9 mouse cellular contexts compared by ENCODE assay signal in the genomic region with DNA sequence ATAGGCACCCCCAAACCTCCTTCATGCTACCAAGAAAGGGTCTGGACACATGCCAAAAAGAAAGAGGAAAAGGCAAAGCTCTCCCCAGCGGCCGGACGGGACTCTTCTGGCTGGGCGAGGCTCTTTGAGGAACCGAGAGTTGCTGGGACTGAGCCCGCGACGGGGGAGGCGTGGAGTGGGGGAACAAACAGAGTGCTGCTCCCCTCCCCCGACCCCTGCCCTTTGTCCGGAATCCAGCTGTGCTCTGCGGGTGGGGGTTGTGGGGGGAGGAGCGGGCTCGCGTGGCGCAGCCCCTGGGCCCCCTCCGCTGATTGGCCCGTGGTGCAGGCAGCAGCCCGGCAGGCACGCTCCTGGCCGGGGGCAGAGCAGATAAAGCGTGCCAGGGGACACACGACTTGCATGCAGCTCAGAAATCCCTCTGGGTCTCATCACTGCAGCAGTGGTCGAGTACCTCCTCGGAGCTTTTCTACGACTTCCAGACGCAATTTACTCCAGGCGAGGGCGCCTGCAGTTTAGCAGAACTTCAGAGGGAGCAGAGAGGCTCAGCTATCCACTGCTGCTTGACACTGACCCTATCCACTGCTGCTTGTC. TPM values are rescaled to one million over a fixed set of nuclear protein-coding genes. Genes with fewer than 3 reads are reported as not detected.
DNase-seq lines count a peak whose midpoint lies in the region; ATAC-seq and TF ChIP-seq lines count a peak whose summit lies in the region.
"Had no signal": no experiment of that assay in that cellular context is flagged by ENCODE, and none has a peak within 500 bp of the region (broad histone marks: within the 10 kb centered on the region; RNA-seq: fewer than 3 reads in every experiment).

Gene Neurog3 (plus strand): TSS at position 400 of the 591 bp plus-strand sequence.

- peak within 1 kb of the TSS; percentile 30 for H3K4me3 ChIP-seq in heart, embryonic 11.5 days (ENCODE audit: low read depth, low read length)
- peak within 1 kb of the TSS; percentile 50 for H3K4me3 ChIP-seq in embryonic facial prominence, embryonic 10.5 days
- H3K4me3 ChIP-seq in hindbrain, postnatal 0 days (ENCODE audit: low read length): 0 out of 2 replicates have a peak within 1 kb of the TSS, but pooled peaks have one; percentile 10
- peak within 1 kb of the TSS; percentile 19; the same call in 1 of the 2 replicates for H3K4me3 ChIP-seq in midbrain, embryonic 14.5 days (replicated peaks; ENCODE audit: low read depth, low read length)
- H3K4me3 ChIP-seq: left cerebral cortex, adult 2 months had no signal

- no peaks in the 10 kb centered on the region for H3K36me3 ChIP-seq in heart, embryonic 11.5 days (ENCODE audit: control insufficient read depth, insufficient read depth, low read length)
- H3K36me3 ChIP-seq in embryonic facial prominence, embryonic 10.5 days (replicated peaks): no peaks in the 10 kb centered on the region
- H3K36me3 ChIP-seq in hindbrain, postnatal 0 days (ENCODE audit: insufficient read depth, low read length): no peaks in the 10 kb centered on the region
- H3K36me3 ChIP-seq in midbrain, embryonic 14.5 days (ENCODE audit: control insufficient read depth, insufficient read depth, low read length): no peaks in the 10 kb centered on the region

- TF ChIP-seq CTCF in hindbrain, postnatal 0 days (IDR thresholded peaks at IDR 0.05; ENCODE audit: low read depth): no peak

- H3K4me1 ChIP-seq in heart, embryonic 11.5 days (ENCODE audit: control insufficient read depth, insufficient read depth, low read length): peaks cover 3% of the 10 kb centered on the region; the same call in 1 of the 2 replicates
- peaks cover 56% of the 10 kb centered on the region for H3K4me1 ChIP-seq in embryonic facial prominence, embryonic 10.5 days
- H3K4me1 ChIP-seq in hindbrain, postnatal 0 days (ENCODE audit: insufficient read depth, low read length): no peaks in the 10 kb centered on the region
- peaks cover 3% of the 10 kb centered on the region; the same call in 1 of the 2 replicates for H3K4me1 ChIP-seq in midbrain, embryonic 14.5 days (ENCODE audit: control insufficient read depth, insufficient read depth, low read length)

- H3K9ac ChIP-seq in heart, embryonic 11.5 days (ENCODE audit: low read depth, low read length): no peak within 1 kb of the TSS
- no peak within 1 kb of the TSS for H3K9ac ChIP-seq in hindbrain, postnatal 0 days (replicated peaks; ENCODE audit: low read length)
- H3K9ac ChIP-seq in midbrain, embryonic 14.5 days (replicated peaks; ENCODE audit: low read length): no peak within 1 kb of the TSS

- H3K4me2 ChIP-seq in heart, embryonic 11.5 days: peak within 1 kb of the TSS; percentile 60
- peak within 1 kb of the TSS; percentile 24; the same call in 1 of the 2 replicates for H3K4me2 ChIP-seq in hindbrain, postnatal 0 days (ENCODE audit: low read depth, low read length)
- H3K4me2 ChIP-seq in midbrain, embryonic 14.5 days (ENCODE audit: low read length): peak within 1 kb of the TSS; percentile 37

- under 1% methylated on average over 29 of the region's 29 CpGs for WGBS in heart, embryonic 11.5 days (ENCODE audit: insufficient replicate concordance)
- under 1% methylated on average over 29 of the region's 29 CpGs for WGBS in embryonic facial prominence, embryonic 10.5 days
- WGBS in hindbrain, postnatal 0 days: 1% methylated on average over 29 of the region's 29 CpGs
- WGBS in midbrain, embryonic 14.5 days: 0% methylated on average over 29 of the region's 29 CpGs

- no peak within 1 kb of the TSS for H3K27ac ChIP-seq in heart, embryonic 11.5 days (ENCODE audit: low read depth, low read length)
- no peak within 1 kb of the TSS for H3K27ac ChIP-seq in embryonic facial prominence, embryonic 10.5 days (replicated peaks)
- H3K27ac ChIP-seq in hindbrain, postnatal 0 days: no peak within 1 kb of the TSS
- no peak within 1 kb of the TSS for H3K27ac ChIP-seq in midbrain, embryonic 14.5 days (replicated peaks; ENCODE audit: low read depth, low read length)
- H3K27ac ChIP-seq: left cerebral cortex, adult 2 months had no signal

- DNase-seq in heart, adult 9 months (ENCODE audit: low spot score in 2 of 2): no peak
- peak; percentile 51 for DNase-seq in embryonic facial prominence, embryonic 10.5 days (ENCODE audit: low spot score)
- no peak for DNase-seq in hindbrain, postnatal 0 days (ENCODE audit: low spot score)
- no peak for DNase-seq in midbrain, embryonic 14.5 days
- no peak for DNase-seq in layer of hippocampus, adult 11-12 months (ENCODE audit: low spot score)
- DNase-seq in adrenal gland, adult 8-10 months: no peak
- DNase-seq in ovary, adult 18-20 months (ENCODE audit: low spot score): no peak

- no peak for ATAC-seq in heart, embryonic 11.5 days (replicated peaks; ENCODE audit: insufficient number of reproducible peaks, low FRiP score, low TSS enrichment)
- no peak for ATAC-seq in hindbrain, postnatal 0 days
- no peak for ATAC-seq in midbrain, embryonic 14.5 days (ENCODE audit: low FRiP score, low TSS enrichment)

- H3K27me3 ChIP-seq in heart, embryonic 11.5 days (ENCODE audit: control insufficient read depth, insufficient read depth, low read length): peaks cover 98% of the 10 kb centered on the region
- H3K27me3 ChIP-seq in embryonic facial prominence, embryonic 10.5 days (replicated peaks; ENCODE audit: low read depth, poor library complexity, severe bottlenecking): peaks cover 100% of the 10 kb centered on the region
- H3K27me3 ChIP-seq in hindbrain, postnatal 0 days (ENCODE audit: insufficient read depth, low read length): peaks cover 95% of the 10 kb centered on the region
- peaks cover 94% of the 10 kb centered on the region for H3K27me3 ChIP-seq in midbrain, embryonic 14.5 days (ENCODE audit: control insufficient read depth, insufficient read depth, low read length)

- no peaks in the 10 kb centered on the region for H3K9me3 ChIP-seq in heart, embryonic 11.5 days (replicated peaks; ENCODE audit: control insufficient read depth, low read length)
- H3K9me3 ChIP-seq in embryonic facial prominence, embryonic 10.5 days: no peaks in the 10 kb centered on the region
- H3K9me3 ChIP-seq in hindbrain, postnatal 0 days (ENCODE audit: low read length): no peaks in the 10 kb centered on the region
- no peaks in the 10 kb centered on the region for H3K9me3 ChIP-seq in midbrain, embryonic 14.5 days (ENCODE audit: control insufficient read depth, low read length)

RNA-seq across cellular contexts. Expression of gene Neurog3, which starts in this region (rescaled TPM):
- 0.21 TPM in 1 of 2 replicates, not detected in the other for polyA plus RNA-seq in heart, embryonic 11.5 days (2014; fragmentation: Nextera tagmentation; extraction: Ambion mirVana)
- polyA plus RNA-seq in embryonic facial prominence, embryonic 10.5 days (2016; fragmentation: Nextera tagmentation; extraction: Ambion mirVana): 0.88 and 0.98 TPM in 2 replicates
- total RNA-seq in hindbrain, postnatal 0 days (2014; rRNA removed): not detected in 2 replicates
- polyA plus RNA-seq in hindbrain, postnatal 0 days (2015; fragmentation: Nextera tagmentation; extraction: Ambion mirVana): not detected in 2 replicates
- not detected in 2 replicates for polyA plus RNA-seq in midbrain, embryonic 14.5 days (2014; fragmentation: Nextera tagmentation; extraction: Ambion mirVana)
- not detected for total RNA-seq in adrenal gland, adult 8-10 months (2022)
- total RNA-seq: left cerebral cortex, adult 2 months had no signal

Comparison
In these comparisons a context has a peak if more than half of its experiments do, and no peak if none do; other contexts are left out.
1. Peak in DNase-seq and H3K4me3 ChIP-seq in embryonic facial prominence, embryonic 10.5 days; RNA of the gene not detected or under 1 TPM.